Mouse (Mus musculus): ENCODE results near the gene Tsg101.

DNA sequence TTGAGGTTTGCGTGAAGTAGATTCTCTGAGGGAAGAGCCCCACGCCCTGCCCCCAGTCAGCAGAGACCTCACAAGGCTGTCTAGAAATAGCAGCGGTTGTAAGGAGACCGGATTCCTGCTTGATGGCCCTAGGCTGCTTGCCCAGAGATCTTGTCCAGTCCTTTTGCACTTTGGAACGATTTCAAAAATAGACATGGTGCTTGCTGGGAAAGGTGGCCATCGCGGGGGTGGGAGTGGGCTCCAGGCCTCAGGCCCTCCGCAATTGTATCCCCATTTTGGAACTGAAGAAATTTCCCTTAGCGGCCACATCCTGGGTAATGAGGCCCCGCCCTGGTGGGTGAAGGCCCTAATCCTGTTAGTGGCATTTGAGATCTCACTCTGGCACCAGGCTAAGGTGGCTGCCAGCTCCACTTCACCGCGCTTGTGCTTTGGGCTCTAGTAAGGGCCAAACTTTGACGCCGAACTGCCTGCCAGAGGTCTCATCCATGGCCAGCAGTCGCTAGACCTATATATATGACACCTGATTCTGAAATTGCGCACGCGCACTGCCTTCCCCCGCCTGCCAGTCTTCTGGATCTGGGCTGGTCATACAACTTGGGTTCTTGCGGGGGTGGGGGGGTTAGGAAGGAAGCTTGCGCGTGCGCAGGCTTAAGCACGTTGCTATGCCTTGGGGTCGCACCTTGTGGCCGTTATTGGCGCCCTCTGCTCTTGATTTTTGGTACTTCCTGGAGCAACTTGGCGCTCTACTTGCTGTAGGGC is 73.1 kb downstream of the Tsg101 start:
- TF ChIP-seq POLR2A (IDR thresholded peaks at IDR 0.05; ENCODE audit: borderline replicate concordance, low read depth, low read length) (no peak), CTCF (IDR thresholded peaks at IDR 0.05; ENCODE audit: low read depth, low read length) (no peak)

Measured in bone marrow macrophage, adult 2 months (primary cell).